17 mouse cellular contexts compared by ENCODE assay signal in genomic region chr14:11791190-11791589, GRCm38 (mm10).
"Had no signal": no experiment of that assay in that cellular context is flagged by ENCODE, and none has a peak within 500 bp of the region (broad histone marks: within the 10 kb centered on the region; RNA-seq: fewer than 3 reads in every experiment).

No protein-coding gene starts in this region.

- H3K9ac ChIP-seq: limb, embryonic 13.5 days; liver, embryonic 13.5 days; neural tube, embryonic 12.5 days had no signal

- H3K36me3 ChIP-seq: limb, embryonic 10.5 days; limb, embryonic 13.5 days; liver, embryonic 13.5 days; neural tube, embryonic 12.5 days had no signal

- H3K27ac ChIP-seq: kidney, postnatal 0 days; layer of hippocampus, adult 2 months; limb, embryonic 10.5 days; limb, embryonic 13.5 days; liver, embryonic 13.5 days; neural tube, embryonic 12.5 days had no signal

- H3K4me1 ChIP-seq: limb, embryonic 13.5 days; liver, embryonic 13.5 days; neural tube, embryonic 12.5 days had no signal

- H3K27me3 ChIP-seq: limb, embryonic 13.5 days; liver, embryonic 13.5 days; neural tube, embryonic 12.5 days had no signal

- DNase-seq: kidney, adult 2 months; kidney, postnatal 25 days; layer of hippocampus, adult 9-11 months; liver; liver, embryonic 13.5 days; lung, adult 2 months; lung, postnatal 14 days; lung, postnatal 4 days; midbrain, embryonic 14.5 days; thymus, adult 18-20 months; thymus, postnatal 36 days had no signal

- H3K9me3 ChIP-seq: limb, embryonic 10.5 days; limb, embryonic 13.5 days; liver, embryonic 13.5 days; neural tube, embryonic 12.5 days had no signal

- H3K4me3 ChIP-seq: layer of hippocampus, adult 2 months; limb, embryonic 10.5 days; limb, embryonic 13.5 days; liver, embryonic 13.5 days; neural tube, embryonic 12.5 days had no signal

- H3K4me2 ChIP-seq: limb, embryonic 13.5 days; liver, embryonic 13.5 days; midbrain, embryonic 11.5 days; neural tube, embryonic 12.5 days had no signal
